Comparison of ENCODE assay signal across 24 mouse cellular contexts in the genomic region with DNA sequence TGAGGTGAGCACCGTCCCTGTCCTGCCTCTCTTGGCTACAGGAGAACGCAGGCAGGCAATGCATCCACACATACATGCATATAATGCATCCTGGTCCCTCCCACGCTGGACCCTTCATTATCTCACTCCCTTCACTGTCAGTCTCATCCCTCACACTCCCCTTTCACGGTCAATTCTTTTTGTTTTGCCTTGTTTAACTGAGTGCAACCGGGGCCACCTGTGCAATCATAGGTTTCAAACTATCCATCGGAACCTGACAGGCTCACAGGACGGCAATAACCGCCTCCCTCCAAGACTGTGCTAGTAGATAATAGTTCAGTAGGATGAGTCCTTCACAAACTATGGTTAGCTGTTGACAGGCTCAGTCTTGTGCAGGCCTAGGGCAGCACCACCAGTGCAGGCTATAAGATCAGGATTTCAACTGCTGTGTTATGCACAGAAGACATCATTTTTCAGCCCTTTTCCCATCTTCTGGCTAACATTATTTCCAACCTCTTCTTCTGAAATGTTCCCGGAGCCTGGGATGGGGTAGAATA. TPM values are rescaled to one million over a fixed set of nuclear protein-coding genes. Genes with fewer than 3 reads are reported as not detected.
A peak's percentile ranks its signal among the peaks of the same experiment; 100 is the strongest.
DNase-seq lines count a peak whose midpoint lies in the region; ATAC-seq lines count a peak whose summit lies in the region.
"Had no signal": no experiment of that assay in that cellular context is flagged by ENCODE, and none has a peak within 500 bp of the region (broad histone marks: within the 10 kb centered on the region; RNA-seq: fewer than 3 reads in every experiment).

No protein-coding gene starts in this region.

- no peaks in the 10 kb centered on the region for H3K9me3 ChIP-seq in kidney, embryonic 16.5 days (ENCODE audit: low read length)
- no peaks in the 10 kb centered on the region for H3K9me3 ChIP-seq in kidney, embryonic 15.5 days (replicated peaks)
- no peaks in the 10 kb centered on the region for H3K9me3 ChIP-seq in liver, embryonic 12.5 days (replicated peaks)
- H3K9me3 ChIP-seq: embryonic facial prominence, embryonic 12.5 days; embryonic facial prominence, embryonic 15.5 days; forebrain, embryonic 12.5 days; forebrain, embryonic 15.5 days; hindbrain, embryonic 10.5 days; hindbrain, embryonic 13.5 days had no signal

- no peaks in the 10 kb centered on the region for H3K36me3 ChIP-seq in kidney, embryonic 16.5 days (ENCODE audit: insufficient read depth, low read length)
- no peaks in the 10 kb centered on the region for H3K36me3 ChIP-seq in kidney, embryonic 15.5 days
- H3K36me3 ChIP-seq in liver, embryonic 12.5 days: peaks cover 6% of the 10 kb centered on the region; the same call in 1 of the 2 replicates
- H3K36me3 ChIP-seq: embryonic facial prominence, embryonic 12.5 days; embryonic facial prominence, embryonic 15.5 days; forebrain, embryonic 15.5 days had no signal

- intact Hi-C loops in heart, postnatal 10 days (cut with DNase I): no loop called here
- intact Hi-C loops in gastrocnemius, postnatal 14 days (cut with DNase I; ENCODE audit: low total_unique reads): no loop called here

- 47% methylated on average over 9 of the region's 9 CpGs for WGBS in kidney, embryonic 16.5 days
- WGBS in kidney, embryonic 15.5 days: 42% methylated on average over 9 of the region's 9 CpGs
- WGBS in liver, embryonic 12.5 days (ENCODE audit: insufficient replicate concordance): 59% methylated on average over 9 of the region's 9 CpGs

- peaks cover 9% of the 10 kb centered on the region for H3K4me1 ChIP-seq in kidney, embryonic 16.5 days (ENCODE audit: insufficient read depth, low read length)
- peaks cover 17% of the 10 kb centered on the region for H3K4me1 ChIP-seq in kidney, embryonic 15.5 days
- peaks cover 31% of the 10 kb centered on the region for H3K4me1 ChIP-seq in liver, embryonic 12.5 days
- H3K4me1 ChIP-seq: embryonic facial prominence, embryonic 12.5 days; embryonic facial prominence, embryonic 15.5 days; forebrain, embryonic 12.5 days; forebrain, embryonic 15.5 days; hindbrain, embryonic 13.5 days had no signal

- peak; percentile 54; the same call in 1 of the 2 replicates for ATAC-seq in kidney, embryonic 16.5 days (ENCODE audit: low FRiP score, low TSS enrichment)
- no peak for ATAC-seq in kidney, embryonic 15.5 days (replicated peaks; ENCODE audit: low FRiP score)
- ATAC-seq in liver, embryonic 12.5 days: peak; percentile 50; the same call in 1 of the 2 replicates
- 0 out of 2 replicates have a peak, but pooled peaks have one; percentile 3 for ATAC-seq in erythroid progenitor cell, adult 5-6 weeks (replicated peaks; ENCODE audit: low FRiP score, poor library complexity, severe bottlenecking)
- peak; percentile 60 for ATAC-seq in megakaryocyte-erythroid progenitor cell, adult 5-6 weeks (replicated peaks; ENCODE audit: low FRiP score, low TSS enrichment, poor library complexity, severe bottlenecking)
- ATAC-seq: activated CD4-positive, CD25-positive, alpha-beta regulatory T cell, adult 4 months; forebrain, embryonic 15.5 days; hindbrain, embryonic 16.5 days had no signal

- H3K27ac ChIP-seq in kidney, embryonic 16.5 days (ENCODE audit: low read length): no peak overlapping the region
- H3K27ac ChIP-seq in kidney, embryonic 15.5 days: no peak overlapping the region
- H3K27ac ChIP-seq in liver, embryonic 12.5 days: no peak overlapping the region; the same call in 1 of the 2 replicates
- H3K27ac ChIP-seq: embryonic facial prominence, embryonic 12.5 days; embryonic facial prominence, embryonic 15.5 days; forebrain, embryonic 12.5 days; forebrain, embryonic 15.5 days; hindbrain, embryonic 10.5 days; hindbrain, embryonic 13.5 days had no signal

- no peak overlapping the region for H3K9ac ChIP-seq in kidney, embryonic 16.5 days (replicated peaks; ENCODE audit: low read length)
- H3K9ac ChIP-seq in kidney, embryonic 15.5 days: no peak overlapping the region
- no peak overlapping the region for H3K9ac ChIP-seq in liver, embryonic 12.5 days
- H3K9ac ChIP-seq: embryonic facial prominence, embryonic 12.5 days; embryonic facial prominence, embryonic 15.5 days; forebrain, embryonic 12.5 days; forebrain, embryonic 15.5 days; hindbrain, embryonic 13.5 days had no signal

- DNase-seq in liver: no peak
- DNase-seq in heart, postnatal 10 days: no peak
- no peak for DNase-seq in gastrocnemius, postnatal 14 days
- DNase-seq: adrenal gland, postnatal 10 days; adrenal gland, postnatal 36 days; cerebellum, adult 18-20 months; cerebellum, adult 9-10 months; cerebellum, postnatal 14 days; gastrocnemius, postnatal 10 days; heart, postnatal 36 days had no signal

- no peak overlapping the region for H3K4me3 ChIP-seq in kidney, embryonic 16.5 days (ENCODE audit: low read length)
- no peak overlapping the region for H3K4me3 ChIP-seq in kidney, embryonic 15.5 days (replicated peaks)
- H3K4me3 ChIP-seq in liver, embryonic 12.5 days: no peak overlapping the region
- H3K4me3 ChIP-seq: embryonic facial prominence, embryonic 12.5 days; embryonic facial prominence, embryonic 15.5 days; forebrain, embryonic 12.5 days; forebrain, embryonic 15.5 days; hindbrain, embryonic 10.5 days; hindbrain, embryonic 13.5 days had no signal

- H3K4me2 ChIP-seq in kidney, embryonic 16.5 days (replicated peaks; ENCODE audit: low read depth, low read length): no peak overlapping the region
- H3K4me2 ChIP-seq in kidney, embryonic 15.5 days: no peak overlapping the region
- no peak overlapping the region for H3K4me2 ChIP-seq in liver, embryonic 12.5 days
- H3K4me2 ChIP-seq: embryonic facial prominence, embryonic 12.5 days; embryonic facial prominence, embryonic 15.5 days; forebrain, embryonic 12.5 days; forebrain, embryonic 15.5 days; heart, embryonic 11.5 days; hindbrain, embryonic 13.5 days had no signal

- H3K27me3 ChIP-seq in kidney, embryonic 16.5 days (ENCODE audit: insufficient read depth, low read length): no peaks in the 10 kb centered on the region
- no peaks in the 10 kb centered on the region for H3K27me3 ChIP-seq in kidney, embryonic 15.5 days
- H3K27me3 ChIP-seq in liver, embryonic 12.5 days (replicated peaks): no peaks in the 10 kb centered on the region
- H3K27me3 ChIP-seq: embryonic facial prominence, embryonic 12.5 days; embryonic facial prominence, embryonic 15.5 days; forebrain, embryonic 12.5 days; forebrain, embryonic 15.5 days; hindbrain, embryonic 13.5 days had no signal

RNA-seq across cellular contexts. Expression of gene Trpv2, which starts 10.5 kb away (rescaled TPM):
- 4.6 and 6.6 TPM in 2 replicates for polyA plus RNA-seq in kidney, embryonic 16.5 days (2015; fragmentation: Nextera tagmentation; extraction: Ambion mirVana)
- polyA plus RNA-seq in kidney, embryonic 15.5 days (2015; fragmentation: Nextera tagmentation; extraction: Ambion mirVana): 3.5 and 6.4 TPM in 2 replicates
- polyA plus RNA-seq in liver, embryonic 12.5 days (2016; fragmentation: Nextera tagmentation; extraction: Ambion mirVana): 8.0 and 9.0 TPM in 2 replicates
- total RNA-seq in erythroid progenitor cell, adult 5-6 weeks (2015; ENCODE audit: low replicate concordance): 7.6 and 18.9 TPM in 2 replicates
- total RNA-seq in erythroid progenitor cell, adult 5-6 weeks (2017; ENCODE audit: low replicate concordance): 7.0 and 7.8 TPM in 2 replicates
- 31.3 and 45.4 TPM in 2 replicates for total RNA-seq in megakaryocyte-erythroid progenitor cell, adult 5-6 weeks (2014; fragmentation: Nextera tagmentation)
- 12.2 and 25.6 TPM in 2 replicates for total RNA-seq in megakaryocyte-erythroid progenitor cell, adult 5-6 weeks (2017)
- 1 to 10 TPM; 4.3 to 4.5 TPM for total RNA-seq in heart, postnatal 10 days (2021)
- 1 to 10 TPM; 1.7 to 2.4 TPM for total RNA-seq in gastrocnemius, postnatal 14 days (2021)

RNA-seq across cellular contexts. Expression of gene Ubb, which starts 33.8 kb away (rescaled TPM):
- 3,284 and 3,391 TPM in 2 replicates for polyA plus RNA-seq in kidney, embryonic 16.5 days (2015; fragmentation: Nextera tagmentation; extraction: Ambion mirVana)
- polyA plus RNA-seq in kidney, embryonic 15.5 days (2015; fragmentation: Nextera tagmentation; extraction: Ambion mirVana): 3,192 and 3,248 TPM in 2 replicates
- polyA plus RNA-seq in liver, embryonic 12.5 days (2016; fragmentation: Nextera tagmentation; extraction: Ambion mirVana): 1,472 and 1,525 TPM in 2 replicates
- 699 and 746 TPM in 2 replicates for total RNA-seq in erythroid progenitor cell, adult 5-6 weeks (2015; ENCODE audit: low replicate concordance)
- 465 and 536 TPM in 2 replicates for total RNA-seq in erythroid progenitor cell, adult 5-6 weeks (2017; ENCODE audit: low replicate concordance)
- 729 and 731 TPM in 2 replicates for total RNA-seq in megakaryocyte-erythroid progenitor cell, adult 5-6 weeks (2014; fragmentation: Nextera tagmentation)
- total RNA-seq in megakaryocyte-erythroid progenitor cell, adult 5-6 weeks (2017): 1,059 and 1,094 TPM in 2 replicates
- total RNA-seq in heart, postnatal 10 days (2021): 100 to 1,000 TPM; 678 to 750 TPM
- total RNA-seq in gastrocnemius, postnatal 14 days (2021): 1,000 to 10,000 TPM; 1,001 to 1,005 TPM

RNA-seq across cellular contexts. Expression of gene Cenpv, which starts 45.7 kb away (rescaled TPM):
- polyA plus RNA-seq in kidney, embryonic 16.5 days (2015; fragmentation: Nextera tagmentation; extraction: Ambion mirVana): 7.6 and 17.7 TPM in 2 replicates
- 19.4 and 20.0 TPM in 2 replicates for polyA plus RNA-seq in kidney, embryonic 15.5 days (2015; fragmentation: Nextera tagmentation; extraction: Ambion mirVana)
- polyA plus RNA-seq in liver, embryonic 12.5 days (2016; fragmentation: Nextera tagmentation; extraction: Ambion mirVana): 30.6 and 32.3 TPM in 2 replicates
- 12.6 and 55.9 TPM in 2 replicates for total RNA-seq in erythroid progenitor cell, adult 5-6 weeks (2015; ENCODE audit: low replicate concordance)
- 18.4 and 28.8 TPM in 2 replicates for total RNA-seq in erythroid progenitor cell, adult 5-6 weeks (2017; ENCODE audit: low replicate concordance)
- total RNA-seq in megakaryocyte-erythroid progenitor cell, adult 5-6 weeks (2014; fragmentation: Nextera tagmentation): 113 and 115 TPM in 2 replicates
- 56.1 and 64.9 TPM in 2 replicates for total RNA-seq in megakaryocyte-erythroid progenitor cell, adult 5-6 weeks (2017)
- 10 to 100 TPM; 19.3 to 19.8 TPM for total RNA-seq in heart, postnatal 10 days (2021)
- total RNA-seq in gastrocnemius, postnatal 14 days (2021): 10 to 100 TPM; 15.4 to 20.4 TPM
